Mouse (Mus musculus): Measurements from ENCODE around the gene Hsd3b4.
"Not testable (repeated sequence)": the region's sequence is repeated elsewhere in the genome, so short reads cannot be mapped to it uniquely, and the experiment has no call there.

DNA sequence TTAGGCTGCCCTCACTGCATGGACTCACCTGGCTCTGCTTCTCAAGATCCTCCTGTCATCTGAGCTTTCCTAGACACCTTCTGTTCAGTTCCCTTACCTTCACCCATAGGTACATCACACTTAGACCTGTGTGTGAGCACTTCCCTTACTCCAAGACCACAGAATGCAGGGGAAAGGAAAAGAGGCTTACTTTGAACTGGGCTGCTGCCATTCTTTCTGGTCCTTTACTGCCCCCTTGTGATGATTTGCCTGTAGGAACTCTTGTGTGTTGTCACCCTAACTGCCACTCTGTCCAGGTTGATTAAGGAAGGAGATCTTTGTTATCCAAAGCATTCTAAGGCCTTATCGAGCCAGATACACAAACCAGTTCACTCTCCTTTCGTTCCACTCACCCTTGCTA lies 13.6 kb downstream of the Hsd3b4 start:
- TF ChIP-seq POLR2A (IDR thresholded peaks at IDR 0.05; ENCODE audit: low read depth, low read length); CTCF (IDR thresholded peaks at IDR 0.05; ENCODE audit: extremely low read depth, insufficient read length, insufficient replicate concordance, low read depth, low read length): not testable (repeated sequence)
